Mouse (Mus musculus) liver, embryonic 15.5 days (tissue): ENCODE measurements around the gene Sycn. TPM values are rescaled to one million over a fixed set of nuclear protein-coding genes. Genes with fewer than 3 reads are reported as not detected.

ENCODE experiments used
- ATAC-seq: fragments of 200-750 bp; cut with Nextera tagmentation; 2 replicates; pipeline ENCODE4 v1.8.0; 2017; ENCODE audit warnings: moderate number of reproducible peaks, mild to moderate bottlenecking, moderate library complexity; ENCODE audit not compliant: insufficient read depth
- H3K27ac ChIP-seq: fragments of 300-500 bp; sonication (generic); replicated peaks from 2 replicates; pipeline ENCODE4 v1.5.1; 2015; ENCODE audit warnings: mild to moderate bottlenecking, inconsistent platforms
- H3K27me3 ChIP-seq: fragments of 300-500 bp; sonication (generic); 2 replicates; pipeline ENCODE4 v1.6.1; 2015; ENCODE audit warnings: mild to moderate bottlenecking, inconsistent platforms
- H3K36me3 ChIP-seq: fragments of 300-500 bp; sonication (generic); replicated peaks from 2 replicates; pipeline ENCODE4 v1.6.1; 2015; ENCODE audit warnings: moderate library complexity, mild to moderate bottlenecking, inconsistent platforms
- H3K4me1 ChIP-seq: fragments of 300-500 bp; sonication (generic); replicated peaks from 2 replicates; pipeline ENCODE4 v1.6.1; 2015; ENCODE audit warnings: inconsistent platforms
- H3K4me2 ChIP-seq: fragments of 300-500 bp; sonication (generic); 2 replicates; pipeline ENCODE4 v1.6.1; 2015; ENCODE audit warnings: moderate library complexity, mild to moderate bottlenecking, inconsistent platforms
- H3K4me3 ChIP-seq: fragments of 300-500 bp; sonication (generic); replicated peaks from 2 replicates; pipeline ENCODE4 v1.5.1; 2015; ENCODE audit warnings: mild to moderate bottlenecking, inconsistent platforms
- H3K9ac ChIP-seq: fragments of 300-500 bp; sonication (generic); 2 replicates; pipeline ENCODE4 v1.6.1; 2015; ENCODE audit warnings: moderate library complexity, mild to moderate bottlenecking, inconsistent platforms
- H3K9me3 ChIP-seq: fragments of 300-500 bp; sonication (generic); replicated peaks from 2 replicates; pipeline ENCODE4 v1.6.1; 2016; ENCODE audit warnings: inconsistent platforms
- WGBS: fragments of 180-500 bp; shearing (Covaris S2); methylation state at CpG from one replicate; pipeline ENCODE4 v1.1.7; 2015; ENCODE audit warnings: mixed read lengths; ENCODE audit not compliant: insufficient replicate concordance; 5-methylcytosine and 5-hydroxymethylcytosine counted together
- microRNA-seq: library from miRNA; unstranded; fragments of <30 nt; microRNA quantifications from one replicate; pipeline ENCODE4, GENCODE M21; 2016
- polyA plus RNA-seq: library from polyadenylated mRNA; unstranded; fragments of >200 nt; fragmentation: Nextera tagmentation; extraction: Ambion mirVana; gene quantifications from 2 replicates; pipeline ENCODE4 v1.2.1, GENCODE M21; 2015

Sycn gene
- polyA plus RNA-seq, 1 experiment from 2014 or later = not detected

- Histone ChIP-seq H3K9me3 (no peaks in the 10 kb centered on the region), H3K4me1 (peaks cover 90% of the 10 kb centered on the region), H3K27me3 (no peaks in the 10 kb centered on the region), H3K4me2 (peak overlapping the region; percentile 66), H3K27ac (peak overlapping the region; percentile 91), H3K36me3 (no peaks in the 10 kb centered on the region), H3K9ac (peak overlapping the region; percentile 41; the same call in 1 of the 2 replicates), H3K4me3 (no peak overlapping the region)
- no peak for ATAC-seq
- 68% methylated on average over 6 of the region's 6 CpGs for WGBS
Observed at GRCm38 (mm10) chr7:28585001-28585400, 44.3 kb downstream of the Sycn start.

DNA sequence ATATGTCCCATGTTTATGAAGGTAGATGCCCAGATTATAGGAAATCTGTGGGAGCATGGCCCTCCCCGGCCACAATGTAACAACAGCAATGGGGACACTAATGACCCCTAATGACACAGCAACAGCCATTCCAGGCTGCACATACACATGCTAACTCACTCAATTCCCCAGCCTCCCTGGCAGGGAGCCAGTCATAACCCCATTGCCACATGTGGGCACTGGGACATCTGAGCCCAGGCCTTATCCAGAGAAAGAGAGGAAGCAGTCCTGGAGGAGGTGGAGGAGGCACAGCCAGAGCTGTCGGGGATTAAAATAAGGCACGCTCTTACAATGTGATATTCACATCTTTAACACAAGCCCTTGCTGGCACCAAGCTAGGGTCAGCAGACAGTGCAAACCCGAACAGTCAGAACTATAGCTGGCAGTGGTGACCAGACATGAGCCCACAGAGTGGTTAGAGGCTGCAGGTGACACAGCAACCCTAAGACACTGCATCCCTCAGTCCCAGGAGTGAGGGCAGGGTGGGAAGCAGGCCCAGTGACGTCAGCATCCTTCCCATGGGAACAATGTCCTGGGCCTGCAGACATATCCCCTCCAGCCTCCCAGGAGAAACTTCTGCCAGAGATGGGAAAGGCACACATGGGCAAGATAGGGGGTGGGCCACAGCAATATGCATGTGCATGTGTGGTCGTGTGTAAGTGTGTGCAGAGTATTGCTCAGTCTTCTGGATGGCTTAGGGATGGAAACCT lies 46.2 kb downstream of the Sycn start:
- Histone ChIP-seq H3K4me3 (no peak overlapping the region), H3K27me3 (no peaks in the 10 kb centered on the region), H3K36me3 (0 out of 2 replicates have a peak, but pooled peaks cover 8% of the 10 kb centered on the region), H3K4me2 (no peak overlapping the region), H3K4me1 (peaks cover 90% of the 10 kb centered on the region), H3K27ac (peak overlapping the region; percentile 1; the same call in 1 of the 2 replicates), H3K9ac (no peak overlapping the region), H3K9me3 (no peaks in the 10 kb centered on the region)
- no peak for ATAC-seq
- WGBS = 69% methylated on average over 6 of the region's 6 CpGs

DNA sequence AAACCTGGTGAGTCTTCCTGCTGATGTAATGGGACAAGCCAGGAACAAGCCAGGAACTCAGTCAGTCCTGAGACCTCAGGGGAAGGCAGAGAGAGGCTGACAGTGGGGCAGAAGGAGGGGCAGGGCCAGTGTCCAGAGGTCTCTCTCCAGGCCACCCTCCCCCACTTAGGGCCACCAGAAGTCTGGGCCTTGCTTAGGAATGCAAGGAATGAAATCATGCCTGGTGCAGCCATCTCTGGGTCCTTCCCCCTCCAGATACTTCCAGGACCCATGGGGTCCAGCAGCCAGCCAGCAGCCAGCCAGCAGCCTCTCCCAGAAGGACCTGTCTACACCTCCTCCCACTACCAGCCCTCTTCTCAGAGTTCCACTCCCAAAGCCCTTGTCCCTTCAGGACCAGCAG lies 47.0 kb downstream of the Sycn start:
- no peak overlapping the region for H3K27ac ChIP-seq
- no peak overlapping the region for H3K9ac ChIP-seq
- H3K36me3 ChIP-seq = 0 out of 2 replicates have a peak, but pooled peaks cover 11% of the 10 kb centered on the region
- no peaks in the 10 kb centered on the region for H3K27me3 ChIP-seq
- ATAC-seq = no peak
- H3K4me1 ChIP-seq = peaks cover 90% of the 10 kb centered on the region
- H3K4me2 ChIP-seq = no peak overlapping the region
- H3K9me3 ChIP-seq = no peaks in the 10 kb centered on the region
- H3K4me3 ChIP-seq = no peak overlapping the region

Small RNA genes lying within 50 kb of the gene (microRNA-seq; reads per million reads assigned to microRNA genes)
- 2.0 reads per million for gene Mir7049

Other genes starting within 250 kb of the Sycn start
- 0.07 TPM in 1 of 2 replicates, not detected in the other for gene Selenov, start 249.7 kb upstream of the Sycn start, polyA plus RNA-seq
- not detected in 2 replicates for gene Dll3, start 238.6 kb upstream of the Sycn start, polyA plus RNA-seq
- 78.3 and 85.2 TPM in 2 replicates for gene Timm50, start 228.8 kb upstream of the Sycn start, polyA plus RNA-seq
- gene Supt5, start 202.1 kb upstream of the Sycn start, polyA plus RNA-seq = 29.9 and 35.3 TPM in 2 replicates
- gene Rps16, start 190.2 kb upstream of the Sycn start, polyA plus RNA-seq = 540 and 619 TPM in 2 replicates
- 4.5 and 5.1 TPM in 2 replicates for gene Plekhg2, start 168.3 kb upstream of the Sycn start, polyA plus RNA-seq
- gene Zfp36, start 160.6 kb upstream of the Sycn start, polyA plus RNA-seq = 8.3 and 8.8 TPM in 2 replicates
- 23.9 and 25.6 TPM in 2 replicates for gene Med29, start 148.2 kb upstream of the Sycn start, polyA plus RNA-seq
- 24.6 and 26.2 TPM in 2 replicates for gene Paf1, start 147.9 kb upstream of the Sycn start, polyA plus RNA-seq
- gene Gmfg, start 103.4 kb upstream of the Sycn start, polyA plus RNA-seq = 32.4 and 35.6 TPM in 2 replicates
- 0.09 and 0.20 TPM in 2 replicates for gene Lrfn1, start 88.9 kb upstream of the Sycn start, polyA plus RNA-seq
- gene Ifnl2, start 30.4 kb upstream of the Sycn start, polyA plus RNA-seq = not detected in 2 replicates
- not detected in 2 replicates for gene Ifnl3, start 18.0 kb upstream of the Sycn start, polyA plus RNA-seq
- not detected in 2 replicates for gene Nccrp1, start 6.4 kb downstream of the Sycn start, polyA plus RNA-seq
- 5.6 and 6.6 TPM in 2 replicates for gene Samd4b, start 57.3 kb downstream of the Sycn start, polyA plus RNA-seq
- gene Pak4, start 57.3 kb downstream of the Sycn start, polyA plus RNA-seq = 17.9 and 19.2 TPM in 2 replicates
- not detected in 2 replicates for gene Acp7, start 90.4 kb downstream of the Sycn start, polyA plus RNA-seq
- 0.15 and 0.24 TPM in 2 replicates for gene Fbxo27, start 152.0 kb downstream of the Sycn start, polyA plus RNA-seq
- 1.1 and 1.3 TPM in 2 replicates for gene Fbxo17, start 175.9 kb downstream of the Sycn start, polyA plus RNA-seq
- 73.3 and 77.7 TPM in 2 replicates for gene Mrps12, start 200.9 kb downstream of the Sycn start, polyA plus RNA-seq
- gene Sars2, start 201.1 kb downstream of the Sycn start, polyA plus RNA-seq = 12.2 and 12.4 TPM in 2 replicates
- gene Ccer2, start 215.3 kb downstream of the Sycn start, polyA plus RNA-seq = not detected in 2 replicates
- gene Sirt2, start 225.8 kb downstream of the Sycn start, polyA plus RNA-seq = 25.9 and 26.0 TPM in 2 replicates
- gene Nfkbib, start 226.6 kb downstream of the Sycn start, polyA plus RNA-seq = 29.4 and 33.3 TPM in 2 replicates
- gene Rinl, start 248.1 kb downstream of the Sycn start, polyA plus RNA-seq = 9.4 and 10.2 TPM in 2 replicates